Mouse (Mus musculus) olfactory bulb, adult 2 months (tissue): ENCODE measurements around the gene Hs3st2.

Experiments used
- CTCF ChIP-seq: fragments of 200-500 bp; IDR thresholded peaks from 2 replicates; pipeline ENCODE4 v1.5.1; 2012; ENCODE audit warnings: low read depth, mild to moderate bottlenecking, low read length, moderate library complexity; ENCODE audit not compliant: insufficient read depth
- POLR2A ChIP-seq: fragments of 200-500 bp; IDR thresholded peaks from 2 replicates; pipeline ENCODE4 v1.6.1; 2012; ENCODE audit warnings: mild to moderate bottlenecking, low read depth, low read length, moderate library complexity; ENCODE audit not compliant: insufficient read depth

- TF ChIP-seq CTCF (no peak), POLR2A (no peak)
Measured at GRCm38 (mm10) chr7:121348284-121348963, 43.2 kb upstream of the Hs3st2 start.
